Mouse (Mus musculus): ENCODE results near the gene Eif3i. TPM values are rescaled to one million over a fixed set of nuclear protein-coding genes. Genes with fewer than 3 reads are reported as not detected.
A peak's percentile ranks its signal among the peaks of the same experiment; 100 is the strongest.

The Eif3i gene
- polyA plus RNA-seq (2017; shearing (Covaris generic)) = 100 to 1,000 TPM; 337 to 353 TPM

DNA sequence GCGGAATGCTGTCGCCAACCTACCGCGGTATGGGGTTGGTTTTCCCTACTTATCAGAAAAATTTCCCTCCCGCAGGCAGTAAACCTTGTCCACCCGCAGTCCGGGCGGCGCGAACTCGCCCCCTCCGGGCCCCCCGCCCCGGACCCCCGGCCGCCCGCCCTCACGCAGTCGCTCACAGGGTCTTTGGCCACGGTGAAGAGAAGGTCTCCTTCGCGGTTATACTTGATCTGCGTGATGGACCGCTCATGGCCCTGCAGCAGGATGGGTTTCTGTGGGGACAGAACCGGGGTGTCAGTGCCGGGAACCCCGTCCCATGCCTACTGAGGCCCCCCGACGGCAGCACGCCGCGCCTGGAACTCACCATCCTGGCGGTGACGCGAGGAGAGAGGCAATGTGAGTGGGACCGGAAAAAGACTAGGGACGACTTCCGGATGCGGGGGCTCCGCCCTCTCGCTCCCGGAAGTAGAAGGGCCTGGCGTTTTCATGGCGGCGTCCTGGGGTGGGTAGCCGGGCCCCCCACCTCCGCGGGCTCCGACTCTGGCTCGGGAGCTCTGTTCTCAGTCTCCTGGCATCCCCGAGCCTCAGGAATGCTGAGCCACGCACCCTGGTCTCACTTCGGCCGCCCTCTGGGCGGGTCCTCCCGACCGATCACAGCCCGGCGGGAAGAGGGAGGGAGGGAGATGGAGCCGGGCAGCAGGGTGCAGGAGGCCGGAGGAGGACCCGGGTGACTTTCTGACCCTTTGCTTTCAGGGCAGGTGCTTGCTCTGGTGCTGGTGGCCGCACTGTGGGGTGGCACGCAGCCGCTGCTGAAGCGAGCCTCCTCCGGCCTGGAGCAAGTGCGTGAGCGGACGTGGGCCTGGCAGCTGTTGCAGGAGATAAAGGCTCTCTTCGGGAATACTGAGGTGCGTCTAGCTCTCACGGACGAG lies at the start of gene Eif3i, which contains the start of gene Tmem234:
TSS of gene Eif3i (minus strand) at position 416 of the 926 bp plus-strand sequence.
TSS of gene Tmem234 (plus strand) at position 436 of the 926 bp plus-strand sequence.
- ATAC-seq = peak; percentile 100

GRCm38 (mm10) chr4:129648656-129649055 lies 48.2 kb upstream of the Eif3i start:
- ATAC-seq = no peak

- ATAC-seq = no peak
Observed at GRCm38 (mm10) chr4:129645204-129645603, 44.8 kb upstream of the Eif3i start.

DNA sequence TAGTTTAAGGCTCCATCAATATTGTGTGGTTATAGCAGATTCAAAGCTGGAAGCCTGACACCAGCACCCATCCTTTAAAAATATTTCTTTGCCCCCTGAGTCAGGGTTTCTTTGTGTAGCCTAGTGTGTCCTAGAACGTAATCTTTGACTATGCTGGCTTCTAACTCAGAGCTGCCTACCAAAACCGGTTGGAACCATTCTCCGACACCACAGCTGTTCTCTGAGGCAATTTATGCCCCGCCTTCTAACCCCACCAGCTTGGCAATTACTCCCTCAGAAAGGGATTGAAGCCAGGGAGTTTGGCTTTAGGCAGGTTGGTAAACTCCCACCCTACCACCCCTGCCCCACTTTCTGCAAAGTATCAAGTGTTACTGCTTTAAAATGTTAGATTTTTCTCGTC lies 41.3 kb upstream of the Eif3i start:
- no peak for ATAC-seq

GRCm38 (mm10) chr4:129640638-129641467 lies 40.4 kb upstream of the Eif3i start, which contains the start of gene Txlna:
Gene Txlna, minus strand, starts transcription at chr4:129641065.
- ATAC-seq = peak; percentile 93

DNA sequence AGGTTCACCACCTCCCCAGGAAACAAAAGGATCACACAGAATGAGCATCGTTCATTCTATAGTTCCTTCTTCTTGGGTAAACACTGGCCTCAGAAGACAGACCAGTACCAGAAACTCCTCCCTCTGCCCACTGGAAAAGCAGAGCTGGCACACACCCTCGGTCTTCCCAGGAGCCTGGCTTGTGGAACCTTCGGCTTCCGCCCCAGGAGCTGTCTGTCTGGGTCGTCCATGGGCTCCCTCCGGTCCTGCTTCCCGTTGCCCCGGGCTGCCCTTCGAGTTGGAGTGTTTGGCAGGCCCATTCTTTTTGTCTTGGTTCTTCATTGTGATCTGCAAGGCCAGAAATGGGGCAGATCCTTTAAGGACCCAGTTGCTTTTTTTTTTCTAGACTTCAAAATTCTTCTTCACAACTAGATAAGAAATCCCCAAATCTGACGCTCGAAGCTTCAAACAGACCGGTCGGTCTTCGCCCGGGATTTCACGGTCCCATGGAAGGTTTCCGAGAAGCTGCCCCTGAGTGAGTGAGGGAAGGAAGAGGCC lies 39.7 kb upstream of the Eif3i start:
- no peak for ATAC-seq

- ATAC-seq = no peak
Observed at GRCm38 (mm10) chr4:129639221-129639620, 38.8 kb upstream of the Eif3i start.

DNA sequence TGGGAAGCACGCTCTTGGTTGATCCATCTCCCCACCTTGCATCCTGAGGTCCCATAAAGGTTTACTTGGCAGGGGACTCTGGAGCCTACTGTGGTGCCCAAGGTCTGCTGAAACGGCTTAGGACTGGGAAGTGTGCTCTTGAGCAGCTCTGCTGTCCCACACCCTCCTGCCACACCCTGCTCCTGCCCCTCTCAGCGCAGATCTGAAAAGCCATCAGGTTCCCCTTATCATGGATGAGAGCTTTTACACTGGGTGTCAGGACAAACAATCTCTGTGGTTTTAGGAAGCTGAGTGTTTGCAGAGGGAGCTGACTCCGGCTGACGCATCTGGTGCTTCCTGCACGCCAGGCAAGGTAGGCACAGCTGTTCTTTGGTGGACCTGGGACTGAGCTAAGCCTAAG lies 33.4 kb upstream of the Eif3i start:
- no peak for ATAC-seq

DNA sequence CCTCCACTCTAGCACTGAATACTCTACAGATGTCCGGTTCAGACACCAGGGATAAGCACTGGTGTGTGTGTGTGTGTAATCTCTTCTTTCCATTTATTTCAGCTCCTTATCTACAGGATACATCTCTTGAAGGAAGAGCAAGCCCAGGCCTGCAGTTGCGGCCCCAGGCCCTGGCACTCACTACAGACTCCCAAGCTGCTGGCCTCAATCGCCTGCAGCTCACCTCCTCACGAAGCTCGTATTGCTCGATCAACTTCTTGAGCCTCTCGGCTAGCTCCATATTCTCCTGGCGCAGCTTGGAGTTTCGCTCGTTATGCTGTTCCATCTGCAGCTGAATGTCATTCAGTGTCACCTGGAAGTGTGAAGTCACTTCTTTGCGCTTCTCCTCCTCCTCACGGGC lies 31.4 kb upstream of the Eif3i start:
- no peak for ATAC-seq

- no peak for ATAC-seq
Observed at GRCm38 (mm10) chr4:129630944-129631343, 30.5 kb upstream of the Eif3i start.

- no peak for ATAC-seq
Observed at GRCm38 (mm10) chr4:129626035-129626434, 25.6 kb upstream of the Eif3i start.

DNA sequence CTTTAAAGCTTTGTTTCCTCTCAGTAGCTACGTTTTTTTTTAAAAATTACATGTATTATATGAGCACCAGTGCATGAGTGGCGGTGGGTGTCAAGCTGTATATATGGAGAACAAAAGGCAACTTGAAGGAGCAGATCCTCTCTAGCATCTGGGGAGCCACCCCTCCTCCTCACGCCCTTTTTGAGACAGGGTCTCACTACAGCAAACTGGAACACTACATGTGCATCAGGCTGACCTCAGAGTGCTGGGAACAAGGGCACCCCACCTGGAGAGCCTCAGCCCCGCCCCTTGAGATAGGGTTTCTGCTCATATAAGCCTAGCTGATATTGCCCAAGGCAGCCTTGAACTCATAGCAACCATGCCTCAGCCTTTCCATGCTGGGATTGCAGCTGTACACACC lies 25.0 kb upstream of the Eif3i start:
- ATAC-seq = no peak

DNA sequence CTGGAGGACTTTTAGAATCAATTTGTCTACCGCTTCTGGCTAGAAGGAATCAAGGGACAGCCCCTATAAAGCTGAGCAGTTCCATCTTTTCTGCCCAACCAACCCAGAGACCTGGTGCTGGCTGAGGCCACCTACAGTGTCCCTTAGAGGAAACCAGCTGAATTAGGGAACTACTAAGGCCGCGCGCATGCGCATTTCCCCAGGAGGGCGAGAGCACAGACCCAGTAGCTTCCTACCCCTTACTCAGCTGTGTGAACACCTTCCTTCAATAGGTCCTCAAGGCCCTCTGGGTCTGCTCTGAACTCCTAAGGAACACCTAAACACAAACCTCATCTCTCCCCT lies 24.6 kb upstream of the Eif3i start:
- ATAC-seq = peak; percentile 30

GRCm38 (mm10) chr4:129624281-129625028 lies 24.0 kb upstream of the Eif3i start:
- ATAC-seq = peak; percentile 94

GRCm38 (mm10) chr4:129623681-129624091 lies 23.2 kb upstream of the Eif3i start, which contains the start of gene Ccdc28b:
Gene Ccdc28b, minus strand, starts transcription at chr4:129623947.
- ATAC-seq = no peak

- no peak for ATAC-seq
Observed at GRCm38 (mm10) chr4:129622803-129623535, 22.5 kb upstream of the Eif3i start.

GRCm38 (mm10) chr4:129622120-129622802 lies 21.8 kb upstream of the Eif3i start:
- no peak for ATAC-seq

DNA sequence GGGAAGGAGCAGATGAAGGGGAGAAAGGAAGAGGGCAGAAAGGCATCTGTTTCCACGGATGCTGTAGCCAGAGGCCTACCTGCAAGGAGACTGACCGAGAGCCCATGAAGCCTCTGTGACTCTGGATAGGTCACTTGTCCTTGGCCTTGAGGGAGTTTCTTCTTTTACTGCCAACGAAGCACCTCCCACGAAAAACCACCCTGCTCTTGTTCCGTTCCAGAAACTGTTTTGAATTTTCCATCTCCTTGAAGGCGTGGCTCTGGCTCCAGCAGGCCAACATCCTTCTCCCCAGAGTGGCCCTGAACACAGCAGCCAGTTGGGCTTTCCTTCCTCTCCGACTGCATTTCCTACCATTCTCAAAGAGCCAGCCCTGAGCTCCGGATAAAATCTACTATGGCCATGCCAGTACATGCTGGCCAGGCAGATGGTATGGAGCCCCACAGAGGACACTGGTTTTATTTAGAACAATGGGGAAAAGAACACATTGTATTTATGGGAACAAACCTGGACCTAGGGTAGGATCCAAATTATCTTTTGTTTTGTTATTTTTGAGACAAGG lies 20.9 kb upstream of the Eif3i start:
- no peak for ATAC-seq

- ATAC-seq = no peak
Observed at GRCm38 (mm10) chr4:129620419-129621282, 20.2 kb upstream of the Eif3i start.
